Mouse (Mus musculus): ENCODE measurements around the gene Safb.

DNA sequence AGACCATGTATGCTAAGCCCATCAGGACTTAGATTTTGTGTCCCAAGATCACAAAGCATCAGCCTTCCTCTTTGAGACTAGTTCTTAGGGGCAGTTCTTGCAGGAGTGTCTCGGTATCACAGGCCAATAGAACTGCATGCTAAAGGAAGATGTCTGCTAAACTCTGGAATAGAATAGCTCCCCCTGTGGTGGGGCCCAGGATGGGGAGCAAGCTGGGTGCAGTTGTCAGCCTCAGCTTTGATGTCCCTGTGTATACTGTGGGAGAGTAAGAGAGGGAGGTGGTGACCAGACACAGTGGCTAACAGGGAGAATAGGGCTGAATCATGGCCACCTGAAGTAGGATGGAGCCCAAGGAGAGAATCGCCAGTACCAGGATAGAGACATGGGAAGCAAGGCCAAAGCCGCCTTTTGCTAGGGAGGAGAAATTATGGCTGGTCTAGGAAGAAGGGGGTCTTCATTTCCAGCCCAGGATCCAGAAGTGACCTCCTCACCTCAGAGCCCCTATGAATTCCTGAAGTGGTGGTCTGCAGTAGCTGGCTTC is 40.9 kb upstream of the Safb start:
- no peak for TF ChIP-seq CTCF (IDR thresholded peaks at IDR 0.05; ENCODE audit: low read depth, low read length)
- TF ChIP-seq POLR2A (IDR thresholded peaks at IDR 0.05; ENCODE audit: extremely low read depth, insufficient read depth, low read length): no peak

Measured in liver, adult 2 months (tissue).